8 mouse cellular contexts compared by ENCODE assay signal in genomic region chr1:43299490-43300302, GRCm38 (mm10).
A peak's percentile ranks its signal among the peaks of the same experiment; 100 is the strongest.
DNase-seq lines count a peak whose midpoint lies in the region; ATAC-seq lines count a peak whose summit lies in the region.

No protein-coding gene starts in this region.

- no peak overlapping the region for H3K27ac ChIP-seq in heart, embryonic 11.5 days (ENCODE audit: low read depth, low read length)
- H3K27ac ChIP-seq in liver, embryonic 16.5 days (ENCODE audit: low read length): no peak overlapping the region
- H3K27ac ChIP-seq in stomach, embryonic 14.5 days (ENCODE audit: low read length): no peak overlapping the region

- H3K27me3 ChIP-seq in heart, embryonic 11.5 days (ENCODE audit: control insufficient read depth, insufficient read depth, low read length): no peaks in the 10 kb centered on the region
- H3K27me3 ChIP-seq in liver, embryonic 16.5 days (ENCODE audit: control insufficient read depth, insufficient read depth, low read depth, low read length): no peaks in the 10 kb centered on the region
- H3K27me3 ChIP-seq in stomach, embryonic 14.5 days (ENCODE audit: control insufficient read depth, insufficient read depth, low read length): no peaks in the 10 kb centered on the region

- H3K4me1 ChIP-seq in heart, embryonic 11.5 days (ENCODE audit: control insufficient read depth, insufficient read depth, low read length): no peaks in the 10 kb centered on the region; the same call in 1 of the 2 replicates
- peaks cover 6% of the 10 kb centered on the region for H3K4me1 ChIP-seq in liver, embryonic 16.5 days (ENCODE audit: control insufficient read depth, low read depth, low read length)
- H3K4me1 ChIP-seq in stomach, embryonic 14.5 days (ENCODE audit: control insufficient read depth, insufficient read depth, low read length): no peaks in the 10 kb centered on the region

- no peaks in the 10 kb centered on the region for H3K36me3 ChIP-seq in heart, embryonic 11.5 days (ENCODE audit: control insufficient read depth, insufficient read depth, low read length)
- H3K36me3 ChIP-seq in liver, embryonic 16.5 days (ENCODE audit: control insufficient read depth, insufficient read depth): no peaks in the 10 kb centered on the region
- H3K36me3 ChIP-seq in stomach, embryonic 14.5 days (ENCODE audit: control insufficient read depth, insufficient read depth, low read length): no peaks in the 10 kb centered on the region

- H3K9ac ChIP-seq in heart, embryonic 11.5 days (ENCODE audit: low read depth, low read length): no peak overlapping the region
- no peak overlapping the region for H3K9ac ChIP-seq in liver, embryonic 16.5 days (ENCODE audit: low read depth, low read length)
- no peak overlapping the region for H3K9ac ChIP-seq in stomach, embryonic 14.5 days (replicated peaks; ENCODE audit: low read depth, low read length)

- peak; percentile 18 to 58 for DNase-seq in heart, adult 18-20 months
- DNase-seq in thymus, postnatal 0 days (ENCODE audit: low spot score): peak; percentile 80
- no peak for DNase-seq in thymus, adult 18-20 months
- peak; percentile 45 for DNase-seq in fibroblast of lung, adult 2 months (ENCODE audit: low read depth)
- no peak for DNase-seq in urinary bladder, postnatal 25 days (ENCODE audit: low spot score)

- no peaks in the 10 kb centered on the region for H3K9me3 ChIP-seq in heart, embryonic 11.5 days (replicated peaks; ENCODE audit: control insufficient read depth, low read length)
- H3K9me3 ChIP-seq in liver, embryonic 16.5 days (replicated peaks; ENCODE audit: control insufficient read depth, low read length): no peaks in the 10 kb centered on the region
- no peaks in the 10 kb centered on the region for H3K9me3 ChIP-seq in stomach, embryonic 14.5 days (ENCODE audit: control insufficient read depth, low read depth, low read length)

- no peak for ATAC-seq in heart, embryonic 11.5 days (replicated peaks; ENCODE audit: insufficient number of reproducible peaks, low FRiP score, low TSS enrichment)
- peak; percentile 32; the same call in 1 of the 2 replicates for ATAC-seq in liver, embryonic 16.5 days (ENCODE audit: low read depth)
- 0 out of 2 replicates have a peak, but pooled peaks have one; percentile 19 for ATAC-seq in stomach, embryonic 14.5 days (ENCODE audit: insufficient number of reproducible peaks, insufficient read depth, low FRiP score, low read depth)

- WGBS in heart, embryonic 11.5 days (ENCODE audit: insufficient replicate concordance): 52% methylated on average over 7 of the region's 7 CpGs
- 38% methylated on average over 7 of the region's 7 CpGs for WGBS in liver, embryonic 16.5 days (ENCODE audit: insufficient replicate concordance)
- WGBS in stomach, embryonic 14.5 days: 49% methylated on average over 7 of the region's 7 CpGs

- H3K4me2 ChIP-seq in heart, embryonic 11.5 days: no peak overlapping the region
- no peak overlapping the region for H3K4me2 ChIP-seq in liver, embryonic 16.5 days (ENCODE audit: low read depth, low read length)
- H3K4me2 ChIP-seq in stomach, embryonic 14.5 days (replicated peaks; ENCODE audit: low read depth, low read length): no peak overlapping the region

- H3K4me3 ChIP-seq in heart, embryonic 11.5 days (ENCODE audit: low read depth, low read length): no peak overlapping the region
- no peak overlapping the region for H3K4me3 ChIP-seq in liver, embryonic 16.5 days (ENCODE audit: low read depth, low read length)
- no peak overlapping the region for H3K4me3 ChIP-seq in stomach, embryonic 14.5 days (ENCODE audit: low read depth, low read length)

Comparison
In these comparisons a context has a peak if more than half of its experiments do, and no peak if none do; other contexts are left out.
1. DNase-seq: peak in heart, adult 18-20 months (2 of 2), thymus, postnatal 0 days (single experiment) and fibroblast of lung, adult 2 months (single experiment); none in thymus, adult 18-20 months (0 of 2) and urinary bladder, postnatal 25 days (single experiment).